Mouse (Mus musculus): Measurements from ENCODE around the gene Trp73. TPM values are rescaled to one million over a fixed set of nuclear protein-coding genes. Genes with fewer than 3 reads are reported as not detected.

The Trp73 gene
- polyA plus RNA-seq (2014; fragmentation: Nextera tagmentation; extraction: Ambion mirVana), result 6.6 and 11.6 TPM in 2 replicates

- no peaks in the 10 kb centered on the region for H3K36me3 ChIP-seq (ENCODE audit: control insufficient read depth, insufficient read depth, low read length)
- H3K27ac ChIP-seq (ENCODE audit: low read depth, low read length), result no peak within 1 kb of the TSS
- DNase-seq (ENCODE audit: low spot score), result no peak
- 0% methylated on average over 4 of the region's 4 CpGs for WGBS
- peak within 1 kb of the TSS; percentile 43 for H3K4me3 ChIP-seq (ENCODE audit: low read depth, low read length)
- H3K27me3 ChIP-seq (ENCODE audit: control insufficient read depth, insufficient read depth, low read length), result peaks cover 48% of the 10 kb centered on the region
- peak within 1 kb of the TSS; percentile 83 for H3K4me2 ChIP-seq (ENCODE audit: low read depth, low read length, severe bottlenecking)
- H3K9me3 ChIP-seq (ENCODE audit: control insufficient read depth, low read length), result no peaks in the 10 kb centered on the region
- peaks cover 14% of the 10 kb centered on the region; the same call in 1 of the 2 replicates for H3K4me1 ChIP-seq (replicated peaks; ENCODE audit: control insufficient read depth, insufficient read depth, low read length)
- no peak for ATAC-seq (replicated peaks; ENCODE audit: low FRiP score)
- H3K9ac ChIP-seq (ENCODE audit: low read length), result peak within 1 kb of the TSS; percentile 51
These were observed at the start of gene Trp73 for GRCm38 (mm10) chr4:154140182-154140212. Trp73 (minus strand) TSS chr4:154140208.

GRCm38 (mm10) chr4:154188948-154189347 lies 48.9 kb upstream of the Trp73 start:
- WGBS, result 80% methylated on average over 8 of the region's 8 CpGs
- Histone ChIP-seq H3K4me2 (ENCODE audit: low read depth, low read length, severe bottlenecking) (no peak overlapping the region), H3K36me3 (ENCODE audit: control insufficient read depth, insufficient read depth, low read length) (no peaks in the 10 kb centered on the region; the same call in 1 of the 2 replicates), H3K9ac (ENCODE audit: low read length) (no peak overlapping the region), H3K27ac (ENCODE audit: low read depth, low read length) (no peak overlapping the region), H3K9me3 (ENCODE audit: control insufficient read depth, low read length) (no peaks in the 10 kb centered on the region), H3K4me1 (replicated peaks; ENCODE audit: control insufficient read depth, insufficient read depth, low read length) (no peaks in the 10 kb centered on the region), H3K27me3 (ENCODE audit: control insufficient read depth, insufficient read depth, low read length) (no peaks in the 10 kb centered on the region), H3K4me3 (ENCODE audit: low read depth, low read length) (no peak overlapping the region)
- ATAC-seq (replicated peaks; ENCODE audit: low FRiP score), result no peak
- DNase-seq (ENCODE audit: low spot score), result no peak

- ATAC-seq (replicated peaks; ENCODE audit: low FRiP score) (no peak), DNase-seq (ENCODE audit: low spot score) (no peak)
- H3K27me3 ChIP-seq (ENCODE audit: control insufficient read depth, insufficient read depth, low read length), result no peaks in the 10 kb centered on the region
- H3K36me3 ChIP-seq (ENCODE audit: control insufficient read depth, insufficient read depth, low read length), result no peaks in the 10 kb centered on the region; the same call in 1 of the 2 replicates
- WGBS, result 85% methylated on average over 11 of the region's 11 CpGs
- H3K4me1 ChIP-seq (replicated peaks; ENCODE audit: control insufficient read depth, insufficient read depth, low read length), result no peaks in the 10 kb centered on the region
- no peak overlapping the region for H3K4me2 ChIP-seq (ENCODE audit: low read depth, low read length, severe bottlenecking)
- no peak overlapping the region for H3K27ac ChIP-seq (ENCODE audit: low read depth, low read length)
- H3K4me3 ChIP-seq (ENCODE audit: low read depth, low read length), result no peak overlapping the region
- H3K9me3 ChIP-seq (ENCODE audit: control insufficient read depth, low read length), result no peaks in the 10 kb centered on the region
- H3K9ac ChIP-seq (ENCODE audit: low read length), result no peak overlapping the region
These were observed 46.1 kb upstream of the Trp73 start for GRCm38 (mm10) chr4:154186002-154186537.

- H3K27me3 ChIP-seq (ENCODE audit: control insufficient read depth, insufficient read depth, low read length), result no peaks in the 10 kb centered on the region
- 80% methylated on average over 5 of the region's 5 CpGs for WGBS
- ATAC-seq (replicated peaks; ENCODE audit: low FRiP score) (no peak), DNase-seq (ENCODE audit: low spot score) (no peak)
- no peak overlapping the region for H3K27ac ChIP-seq (ENCODE audit: low read depth, low read length)
- no peak overlapping the region for H3K4me2 ChIP-seq (ENCODE audit: low read depth, low read length, severe bottlenecking)
- no peaks in the 10 kb centered on the region for H3K9me3 ChIP-seq (ENCODE audit: control insufficient read depth, low read length)
- H3K9ac ChIP-seq (ENCODE audit: low read length), result no peak overlapping the region
- H3K36me3 ChIP-seq (ENCODE audit: control insufficient read depth, insufficient read depth, low read length), result no peaks in the 10 kb centered on the region; the same call in 1 of the 2 replicates
- no peaks in the 10 kb centered on the region for H3K4me1 ChIP-seq (replicated peaks; ENCODE audit: control insufficient read depth, insufficient read depth, low read length)
- no peak overlapping the region for H3K4me3 ChIP-seq (ENCODE audit: low read depth, low read length)
These were observed 45.0 kb upstream of the Trp73 start for GRCm38 (mm10) chr4:154185001-154185400.

- DNase-seq (ENCODE audit: low spot score) (no peak), ATAC-seq (replicated peaks; ENCODE audit: low FRiP score) (no peak)
- H3K4me3 ChIP-seq (ENCODE audit: low read depth, low read length), result no peak overlapping the region
- H3K9ac ChIP-seq (ENCODE audit: low read length), result no peak overlapping the region
- no peak overlapping the region for H3K27ac ChIP-seq (ENCODE audit: low read depth, low read length)
- 81% methylated on average over 5 of the region's 5 CpGs for WGBS
- H3K4me1 ChIP-seq (replicated peaks; ENCODE audit: control insufficient read depth, insufficient read depth, low read length), result no peaks in the 10 kb centered on the region
- no peaks in the 10 kb centered on the region for H3K9me3 ChIP-seq (ENCODE audit: control insufficient read depth, low read length)
- no peaks in the 10 kb centered on the region for H3K27me3 ChIP-seq (ENCODE audit: control insufficient read depth, insufficient read depth, low read length)
- no peak overlapping the region for H3K4me2 ChIP-seq (ENCODE audit: low read depth, low read length, severe bottlenecking)
- H3K36me3 ChIP-seq (ENCODE audit: control insufficient read depth, insufficient read depth, low read length), result no peaks in the 10 kb centered on the region
These were observed 43.6 kb upstream of the Trp73 start for GRCm38 (mm10) chr4:154183566-154183965.

DNA sequence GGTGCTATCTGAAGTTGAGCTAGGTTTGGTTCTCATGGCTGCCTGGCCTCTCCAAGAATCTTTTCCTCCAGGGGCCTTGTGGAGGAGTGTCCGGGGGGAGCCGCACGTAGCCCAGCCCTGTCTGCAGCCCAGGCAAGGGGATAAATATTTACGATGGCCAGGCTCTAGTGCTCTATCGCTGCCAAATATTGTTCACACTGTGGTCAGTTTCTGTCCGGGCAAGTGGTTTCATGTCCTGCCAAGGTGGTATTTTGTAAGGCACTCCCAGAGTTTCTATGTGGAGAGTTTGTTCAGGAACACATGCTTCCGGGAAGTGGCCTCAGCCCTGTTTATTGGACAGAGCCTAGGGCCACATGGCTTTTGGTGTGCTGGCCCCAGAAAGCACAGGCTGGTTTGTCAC lies 41.0 kb upstream of the Trp73 start:
- Histone ChIP-seq H3K4me1 (replicated peaks; ENCODE audit: control insufficient read depth, insufficient read depth, low read length) (no peaks in the 10 kb centered on the region), H3K27ac (ENCODE audit: low read depth, low read length) (no peak overlapping the region), H3K4me2 (ENCODE audit: low read depth, low read length, severe bottlenecking) (no peak overlapping the region), H3K9ac (ENCODE audit: low read length) (no peak overlapping the region), H3K9me3 (ENCODE audit: control insufficient read depth, low read length) (no peaks in the 10 kb centered on the region), H3K4me3 (ENCODE audit: low read depth, low read length) (no peak overlapping the region), H3K36me3 (ENCODE audit: control insufficient read depth, insufficient read depth, low read length) (no peaks in the 10 kb centered on the region), H3K27me3 (ENCODE audit: control insufficient read depth, insufficient read depth, low read length) (no peaks in the 10 kb centered on the region)
- ATAC-seq (replicated peaks; ENCODE audit: low FRiP score) (no peak), DNase-seq (ENCODE audit: low spot score) (no peak)
- WGBS, result 95% methylated on average over 7 of the region's 7 CpGs

DNA sequence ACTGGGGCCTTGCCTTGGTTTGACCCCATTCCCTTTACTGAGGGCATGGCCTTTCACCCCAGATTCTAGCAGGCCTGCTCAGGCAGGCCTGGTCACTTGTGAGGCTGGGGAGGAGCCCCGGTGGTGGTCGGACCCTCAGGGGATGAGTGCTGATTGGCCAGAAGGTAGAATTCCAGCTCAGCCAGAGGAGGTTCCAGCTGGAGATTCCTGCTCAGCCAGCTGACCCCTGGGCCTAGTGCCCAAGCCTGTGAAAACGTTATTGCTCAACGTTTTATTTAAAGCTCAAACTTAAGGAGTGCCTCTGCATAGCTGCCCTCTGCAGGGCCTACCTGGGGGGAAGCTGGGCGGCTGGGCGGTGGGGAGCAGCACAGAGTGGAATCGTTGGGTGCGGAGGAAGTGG lies 37.2 kb upstream of the Trp73 start:
- no peaks in the 10 kb centered on the region for H3K36me3 ChIP-seq (ENCODE audit: control insufficient read depth, insufficient read depth, low read length)
- peaks cover 2% of the 10 kb centered on the region; the same call in 1 of the 2 replicates for H3K27me3 ChIP-seq (ENCODE audit: control insufficient read depth, insufficient read depth, low read length)
- WGBS, result 72% methylated on average over 8 of the region's 8 CpGs
- H3K9me3 ChIP-seq (ENCODE audit: control insufficient read depth, low read length), result no peaks in the 10 kb centered on the region
- no peak overlapping the region for H3K4me2 ChIP-seq (ENCODE audit: low read depth, low read length, severe bottlenecking)
- no peak for DNase-seq (ENCODE audit: low spot score)
- H3K27ac ChIP-seq (ENCODE audit: low read depth, low read length), result no peak overlapping the region
- no peak for ATAC-seq (replicated peaks; ENCODE audit: low FRiP score)
- H3K4me3 ChIP-seq (ENCODE audit: low read depth, low read length), result no peak overlapping the region
- no peak overlapping the region for H3K9ac ChIP-seq (ENCODE audit: low read length)
- peaks cover 6% of the 10 kb centered on the region for H3K4me1 ChIP-seq (replicated peaks; ENCODE audit: control insufficient read depth, insufficient read depth, low read length)

DNA sequence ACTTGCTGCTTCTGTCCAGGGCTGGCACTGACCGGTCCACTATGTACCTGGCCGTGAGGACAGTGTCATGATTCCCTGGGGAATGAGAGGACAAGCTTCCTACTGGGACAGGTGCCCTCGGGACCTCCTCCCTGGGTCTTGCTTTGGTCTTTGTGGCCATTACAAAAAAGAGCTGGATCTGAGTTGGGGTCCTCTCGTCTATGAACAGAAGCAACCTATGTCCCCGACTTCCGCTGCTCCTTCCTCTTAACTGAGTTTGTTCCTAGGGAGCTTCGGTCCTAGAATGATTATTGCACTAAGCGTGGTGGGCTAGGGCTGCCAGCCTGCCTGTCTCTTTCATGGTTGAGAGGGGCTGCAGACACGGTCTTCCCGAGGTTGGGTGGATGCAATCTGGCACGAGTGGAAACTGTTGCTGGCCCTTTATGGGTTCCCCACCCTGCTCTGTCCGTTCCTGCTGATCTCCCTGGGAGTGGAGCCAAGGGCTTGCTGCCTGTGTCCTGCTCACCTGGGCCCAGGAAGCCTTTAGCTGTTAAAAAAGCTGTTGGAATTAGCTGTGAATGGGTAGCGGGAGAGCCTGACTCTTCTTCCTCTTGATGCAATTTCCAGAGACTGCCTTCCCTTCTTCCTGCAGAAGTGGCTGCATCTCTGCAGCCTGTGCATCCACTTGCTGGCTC lies 32.1 kb upstream of the Trp73 start:
- no peak for ATAC-seq (replicated peaks; ENCODE audit: low FRiP score)
- H3K27me3 ChIP-seq (ENCODE audit: control insufficient read depth, insufficient read depth, low read length), result peaks cover 16% of the 10 kb centered on the region
- 39% methylated on average over 13 of the region's 13 CpGs for WGBS
- H3K4me1 ChIP-seq (replicated peaks; ENCODE audit: control insufficient read depth, insufficient read depth, low read length), result peaks cover 22% of the 10 kb centered on the region
- no peaks in the 10 kb centered on the region for H3K9me3 ChIP-seq (ENCODE audit: control insufficient read depth, low read length)
- peak overlapping the region; percentile 91 for H3K4me2 ChIP-seq (ENCODE audit: low read depth, low read length, severe bottlenecking)
- no peak for DNase-seq (ENCODE audit: low spot score)
- peak overlapping the region; percentile 67 for H3K9ac ChIP-seq (ENCODE audit: low read length)
- peak overlapping the region; percentile 59 for H3K4me3 ChIP-seq (ENCODE audit: low read depth, low read length)
- no peak overlapping the region for H3K27ac ChIP-seq (ENCODE audit: low read depth, low read length)
- H3K36me3 ChIP-seq (ENCODE audit: control insufficient read depth, insufficient read depth, low read length), result no peaks in the 10 kb centered on the region

- peak overlapping the region; percentile 59 for H3K4me3 ChIP-seq (ENCODE audit: low read depth, low read length)
- ATAC-seq (replicated peaks; ENCODE audit: low FRiP score) (peak; percentile 32), DNase-seq (ENCODE audit: low spot score) (peak; percentile 79)
- WGBS, result under 1% methylated on average over 37 of the region's 37 CpGs
- peaks cover 22% of the 10 kb centered on the region for H3K4me1 ChIP-seq (replicated peaks; ENCODE audit: control insufficient read depth, insufficient read depth, low read length)
- H3K27me3 ChIP-seq (ENCODE audit: control insufficient read depth, insufficient read depth, low read length), result peaks cover 16% of the 10 kb centered on the region
- H3K9ac ChIP-seq (ENCODE audit: low read length), result peak overlapping the region; percentile 67
- no peak overlapping the region for H3K27ac ChIP-seq (ENCODE audit: low read depth, low read length)
- H3K9me3 ChIP-seq (ENCODE audit: control insufficient read depth, low read length), result no peaks in the 10 kb centered on the region
- H3K4me2 ChIP-seq (ENCODE audit: low read depth, low read length, severe bottlenecking), result peak overlapping the region; percentile 91
- no peaks in the 10 kb centered on the region for H3K36me3 ChIP-seq (ENCODE audit: control insufficient read depth, insufficient read depth, low read length)
These were observed 31.3 kb upstream of the Trp73 start for GRCm38 (mm10) chr4:154171151-154171930.

Data from forebrain, embryonic 11.5 days (tissue).